Mouse (Mus musculus) urinary bladder, adult 2 months (tissue): ENCODE measurements around the gene Hypk. TPM values are rescaled to one million over a fixed set of nuclear protein-coding genes. Genes with fewer than 3 reads are reported as not detected.
A peak's percentile ranks its signal among the peaks of the same experiment; 100 is the strongest.

Experiments used
- DNase-seq: peaks from one replicate; pipeline ENCODE4 v3.0.0; 2022; ENCODE audit warnings: low spot score
- polyA plus RNA-seq: library from polyadenylated mRNA; depleted of rRNA; stranded (reverse); fragments of >200 nt; gene quantifications from 2 replicates; pipeline ENCODE4 v1.2.3, GENCODE M21; 2012; rRNA removed

The Hypk gene
- polyA plus RNA-seq, 1 experiment, result 28.2 TPM

DNA sequence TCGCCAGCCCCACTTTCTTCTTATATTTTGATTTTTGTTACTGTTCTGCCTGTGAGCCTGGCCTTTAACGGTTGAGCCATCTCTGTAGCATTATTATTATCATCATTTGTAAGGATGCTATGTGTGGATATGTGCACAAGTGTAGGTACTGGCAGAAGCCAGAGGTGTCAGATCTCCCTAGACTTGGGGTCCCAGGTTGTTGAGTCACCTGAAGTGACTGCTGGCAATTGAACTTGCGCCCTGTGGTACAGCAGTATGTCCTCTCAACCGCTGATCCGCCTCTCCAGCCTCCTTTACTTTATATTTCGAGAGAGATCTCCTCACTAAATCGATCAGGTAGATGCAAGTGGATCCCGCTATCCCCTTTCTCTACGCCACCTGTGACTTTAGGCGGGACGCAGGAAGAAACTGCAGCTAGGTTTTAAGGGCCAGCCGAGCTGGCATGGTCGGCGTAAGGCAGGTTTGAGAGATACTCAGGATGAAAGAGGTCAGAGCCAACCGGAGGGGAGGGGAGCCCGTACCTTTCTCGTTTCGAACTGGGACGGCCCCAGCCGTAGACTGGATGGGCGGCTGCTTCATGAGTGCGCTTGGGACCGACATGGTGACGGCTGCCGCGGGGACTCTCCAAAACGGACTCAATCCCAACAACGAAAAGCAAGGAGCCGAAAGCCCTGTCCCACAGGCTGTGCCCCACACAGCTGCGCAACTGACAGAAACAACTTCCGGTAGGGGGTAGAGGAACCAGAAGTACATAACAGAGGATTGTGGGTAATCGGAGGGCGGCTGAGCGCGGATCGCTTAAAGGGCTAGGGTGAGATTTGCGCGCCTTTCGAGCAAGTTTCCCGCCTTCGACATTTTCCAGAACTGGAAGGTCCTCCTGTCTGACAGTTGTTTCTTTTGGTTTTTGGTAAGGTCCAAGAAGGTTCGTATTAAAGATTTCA, 53.1 kb downstream of the Hypk start, which contains the start of the genes Mfap1a and Wdr76:
Mfap1a (minus strand) TSS at position 724 of the 941 bp plus-strand sequence.
Wdr76 (plus strand) TSS at position 782 of the 941 bp plus-strand sequence.
- DNase-seq, result peak; percentile 65

DNA sequence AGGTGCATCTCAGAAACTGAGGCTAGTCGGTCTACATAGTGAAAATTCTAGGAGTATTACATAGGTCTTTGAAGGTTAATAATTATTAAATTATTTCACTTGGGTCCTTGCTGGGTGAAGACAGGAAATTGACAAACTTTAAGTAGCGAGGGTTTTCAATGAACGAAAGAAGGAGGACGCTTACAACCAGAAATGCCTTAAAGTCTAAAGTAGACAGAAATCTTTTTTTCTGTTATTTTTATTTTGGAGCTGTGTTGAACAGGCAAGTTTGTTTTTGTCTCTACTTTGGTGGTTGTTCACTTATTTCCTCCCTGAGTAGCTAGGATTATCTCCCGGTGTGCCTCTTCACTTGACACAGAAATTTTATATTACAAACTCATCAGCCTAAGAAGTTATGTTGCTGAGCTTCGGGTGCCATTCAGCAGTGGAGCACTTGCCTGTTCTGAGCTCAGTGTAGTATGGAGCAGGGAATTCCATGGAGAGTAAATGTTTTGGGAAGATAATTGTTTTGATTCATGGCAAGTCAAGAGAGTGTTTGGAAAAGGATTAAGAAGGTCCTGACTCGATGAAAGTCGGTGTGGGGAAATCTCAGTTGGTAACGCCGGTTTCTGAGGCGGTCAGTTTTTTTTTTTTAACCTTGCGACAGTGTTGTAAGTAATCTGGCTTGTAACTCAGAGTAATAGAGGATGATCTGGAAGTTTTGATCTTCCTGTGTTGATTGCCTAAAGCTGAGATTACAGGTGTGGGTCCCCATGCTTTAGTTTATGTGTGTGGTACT, 54.3 kb downstream of the Hypk start:
- DNase-seq, result no peak

DNA sequence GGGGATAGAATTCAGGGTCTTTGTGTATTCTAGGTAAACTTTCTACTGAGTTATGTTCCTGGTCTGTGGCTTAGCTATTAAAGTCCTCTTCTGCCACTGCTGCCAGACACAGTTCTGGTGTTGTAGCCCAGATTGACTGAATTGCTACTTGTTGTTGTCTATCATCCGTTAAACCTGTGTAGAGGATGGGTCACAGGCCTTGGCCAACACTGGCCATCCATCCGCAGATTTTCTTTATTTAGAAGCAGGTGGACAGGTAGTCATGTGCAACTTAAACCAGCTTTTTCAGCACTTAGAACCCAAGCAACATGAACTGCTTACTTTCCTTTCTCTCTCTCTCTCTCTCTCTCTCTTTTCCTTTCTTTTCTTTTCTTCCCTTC, 54.9 kb downstream of the Hypk start:
- no peak for DNase-seq

Other genes starting within 250 kb of the Hypk start
- gene Trp53bp1, start 181.9 kb upstream of the Hypk start, polyA plus RNA-seq, result 41.6 and 41.7 TPM in 2 replicates
- gene Map1a, start 163.7 kb upstream of the Hypk start, polyA plus RNA-seq, result 7.5 and 15.9 TPM in 2 replicates
- gene Ppip5k1, start 97.9 kb upstream of the Hypk start, polyA plus RNA-seq, result 25.3 and 27.1 TPM in 2 replicates
- gene Ckmt1, start 95.6 kb upstream of the Hypk start, polyA plus RNA-seq, result 64.1 and 65.3 TPM in 2 replicates
- gene Strc, start 66.1 kb upstream of the Hypk start, polyA plus RNA-seq, result 0.10 and 0.14 TPM in 2 replicates
- gene Pdia3, start 39.5 kb upstream of the Hypk start, polyA plus RNA-seq, result 173 and 200 TPM in 2 replicates
- gene Catsper2, start 39.5 kb upstream of the Hypk start, polyA plus RNA-seq, result 2.2 and 2.7 TPM in 2 replicates
- 1.1 and 1.3 TPM in 2 replicates for gene Ell3, start 9.0 kb upstream of the Hypk start, polyA plus RNA-seq
- gene Serf2, start 4.1 kb upstream of the Hypk start, polyA plus RNA-seq, result 328 and 503 TPM in 2 replicates
- 0.52 and 0.59 TPM in 2 replicates for gene Serinc4, start 3.5 kb downstream of the Hypk start, polyA plus RNA-seq
- 23.0 and 28.6 TPM in 2 replicates for gene Mfap1b, start 20.8 kb downstream of the Hypk start, polyA plus RNA-seq
- gene Mfap1a, start 53.4 kb downstream of the Hypk start, polyA plus RNA-seq, result 14.4 and 21.3 TPM in 2 replicates
- 3.7 and 4.1 TPM in 2 replicates for gene Wdr76, start 53.4 kb downstream of the Hypk start, polyA plus RNA-seq